Mouse (Mus musculus) neutrophil, adult 83 days (primary cell): ENCODE data around the gene Clic3. TPM values are rescaled to one million over a fixed set of nuclear protein-coding genes. Genes with fewer than 3 reads are reported as not detected.

Experiments
- total RNA-seq, 2 experiments: library from RNA; stranded (reverse); gene quantifications; one replicate each; pipeline ENCODE4 v1.2.4; 2023

Clic3 gene
- total RNA-seq = not detected

GRCm38 (mm10) chr2:25456205-25456953, at the start of gene Clic3:
Gene Clic3 (plus strand): TSS chr2:25456838.

GRCm38 (mm10) chr2:25422587-25423410, 33.8 kb upstream of the Clic3 start, which contains the start of gene Fut7:
Gene Fut7 (plus strand): TSS chr2:25423267.

GRCm38 (mm10) chr2:25428442-25429236, 28.0 kb upstream of the Clic3 start, which contains the start of gene Abca2:
Gene Abca2 (plus strand): TSS chr2:25428703.

GRCm38 (mm10) chr2:25460551-25461309, 4.1 kb downstream of the Clic3 start, which contains the start of gene Paxx:
Gene Paxx (minus strand): TSS chr2:25461094.

GRCm38 (mm10) chr2:25469969-25470368, 13.3 kb downstream of the Clic3 start, which contains the start of gene Ptgds:
Gene Ptgds (minus strand): TSS chr2:25470046.

GRCm38 (mm10) chr2:25493476-25493961, 36.9 kb downstream of the Clic3 start, which contains the start of gene Lcn12:
Gene Lcn12 (minus strand): TSS chr2:25493911.

GRCm38 (mm10) chr2:25500576-25501405, 44.2 kb downstream of the Clic3 start, which contains the start of gene Fbxw5:
Gene Fbxw5 (plus strand): TSS chr2:25500750.

GRCm38 (mm10) chr2:25501593-25502486, 45.2 kb downstream of the Clic3 start, which contains the start of gene C8g:
Gene C8g (minus strand): TSS chr2:25501719.

Other genes with a start within 250 kb of the Clic3 start
- gene Nelfb, start 245.3 kb upstream of the Clic3 start, total RNA-seq = 10 to 100 TPM; 54.4 to 55.1 TPM
- gene Stpg3, start 242.2 kb upstream of the Clic3 start, total RNA-seq = under 1 TPM in 1 of 2 experiments, not detected in 1; 0.44 TPM
- gene Fam166a, start 238.1 kb upstream of the Clic3 start, total RNA-seq = not detected
- gene Tubb4b, start 232.1 kb upstream of the Clic3 start, total RNA-seq = 100 to 1,000 TPM; 295 to 367 TPM
- not detected for gene Slc34a3, start 222.5 kb upstream of the Clic3 start, total RNA-seq
- gene Rnf224, start 220.1 kb upstream of the Clic3 start, total RNA-seq = not detected
- under 1 TPM in 1 of 2 experiments, not detected in 1; 0.55 TPM for gene Rnf208, start 214.6 kb upstream of the Clic3 start, total RNA-seq
- not detected for gene Cysrt1, start 214.4 kb upstream of the Clic3 start, total RNA-seq
- gene AL732309.1, start 210.0 kb upstream of the Clic3 start, total RNA-seq = 1 to 10 TPM; 1.2 to 3.4 TPM
- gene Tmem203, start 201.4 kb upstream of the Clic3 start, total RNA-seq = 10 to 100 TPM; 16.7 to 17.8 TPM
- 10 to 100 TPM in 1 of 2 experiments, 1 to 10 TPM in 1; 9.3 to 13.0 TPM for gene Tprn, start 194.2 kb upstream of the Clic3 start, total RNA-seq
- gene Ssna1, start 184.4 kb upstream of the Clic3 start, total RNA-seq = 10 to 100 TPM; 65.3 to 70.3 TPM
- 10 to 100 TPM; 67.8 to 79.9 TPM for gene Anapc2, start 184.4 kb upstream of the Clic3 start, total RNA-seq
- gene Tmem210, start 168.7 kb upstream of the Clic3 start, total RNA-seq = not detected
- gene Lrrc26, start 166.9 kb upstream of the Clic3 start, total RNA-seq = not detected
- gene Grin1, start 137.7 kb upstream of the Clic3 start, total RNA-seq = not detected
- 10 to 100 TPM; 35.1 to 42.7 TPM for gene Man1b1, start 124.5 kb upstream of the Clic3 start, total RNA-seq
- 10 to 100 TPM; 13.4 to 14.6 TPM for gene Dpp7, start 100.5 kb upstream of the Clic3 start, total RNA-seq
- 10 to 100 TPM; 24.1 to 29.2 TPM for gene Uap1l1, start 91.2 kb upstream of the Clic3 start, total RNA-seq
- gene Sapcd2, start 84.5 kb upstream of the Clic3 start, total RNA-seq = 10 to 100 TPM in 1 of 2 experiments, 1 to 10 TPM in 1; 9.8 to 12.2 TPM
- gene Entpd2, start 61.0 kb upstream of the Clic3 start, total RNA-seq = not detected
- 1 to 10 TPM in 1 of 2 experiments, not detected in 1; 1.0 TPM for gene Npdc1, start 57.5 kb upstream of the Clic3 start, total RNA-seq
- gene Fut7, start 33.6 kb upstream of the Clic3 start, total RNA-seq = 10 to 100 TPM; 20.7 to 24.1 TPM
- gene Abca2, start 28.1 kb upstream of the Clic3 start, total RNA-seq = 10 to 100 TPM; 21.7 to 22.3 TPM
- 10 to 100 TPM; 47.2 to 49.2 TPM for gene Paxx, start 4.3 kb downstream of the Clic3 start, total RNA-seq
- gene Ptgds, start 13.2 kb downstream of the Clic3 start, total RNA-seq = not detected
- not detected for gene Lcn12, start 37.1 kb downstream of the Clic3 start, total RNA-seq
- 10 to 100 TPM; 25.2 to 34.4 TPM for gene Fbxw5, start 43.9 kb downstream of the Clic3 start, total RNA-seq
- gene C8g, start 44.9 kb downstream of the Clic3 start, total RNA-seq = under 1 TPM in 1 of 2 experiments, not detected in 1; 0.95 TPM
- 10 to 100 TPM; 21.7 to 24.5 TPM for gene Traf2, start 90.1 kb downstream of the Clic3 start, total RNA-seq
- gene Edf1, start 101.0 kb downstream of the Clic3 start, total RNA-seq = 100 to 1,000 TPM in 1 of 2 experiments, 10 to 100 TPM in 1; 97.5 to 101 TPM
- under 1 TPM; 0.51 to 0.99 TPM for gene Mamdc4, start 118.0 kb downstream of the Clic3 start, total RNA-seq
- gene Phpt1, start 118.4 kb downstream of the Clic3 start, total RNA-seq = 1 to 10 TPM; 8.1 to 8.8 TPM
- gene Ajm1, start 124.9 kb downstream of the Clic3 start, total RNA-seq = not detected
- 10 to 100 TPM; 34.0 to 41.8 TPM for gene Rabl6, start 151.7 kb downstream of the Clic3 start, total RNA-seq
- not detected for gene Ccdc183, start 160.8 kb downstream of the Clic3 start, total RNA-seq
- gene Tmem141, start 165.2 kb downstream of the Clic3 start, total RNA-seq = 1 to 10 TPM; 5.3 to 5.9 TPM
- gene Fcna, start 171.2 kb downstream of the Clic3 start, total RNA-seq = 1 to 10 TPM in 1 of 2 experiments, under 1 TPM in 1; 0.79 to 1.7 TPM
- not detected for gene Lcn8, start 196.3 kb downstream of the Clic3 start, total RNA-seq
- not detected for gene Lcn5, start 201.1 kb downstream of the Clic3 start, total RNA-seq
- not detected for gene Lcn6, start 219.9 kb downstream of the Clic3 start, total RNA-seq
- not detected for gene Lcn10, start 225.9 kb downstream of the Clic3 start, total RNA-seq
- gene Obp2a, start 243.2 kb downstream of the Clic3 start, total RNA-seq = not detected
- gene Bmyc, start 249.9 kb downstream of the Clic3 start, total RNA-seq = 1 to 10 TPM; 3.2 to 6.8 TPM